Mouse (Mus musculus) embryonic facial prominence, embryonic 12.5 days (tissue): ENCODE data around the gene Gnb2. TPM values are rescaled to one million over a fixed set of nuclear protein-coding genes. Genes with fewer than 3 reads are reported as not detected.

Experiments
- ATAC-seq: fragments of 200-750 bp; cut with Nextera tagmentation; 2 replicates; pipeline ENCODE4 v1.8.0; 2017; ENCODE audit not compliant: insufficient number of reproducible peaks, insufficient read depth, low FRiP score, low TSS enrichment
- H3K27ac ChIP-seq: fragments of 300-500 bp; sonication (generic); 2 replicates; pipeline ENCODE4 v1.5.1; 2016; ENCODE audit warnings: mild to moderate bottlenecking
- H3K27me3 ChIP-seq: fragments of 300-500 bp; sonication (generic); 2 replicates; pipeline ENCODE4 v1.6.1; 2016; ENCODE audit warnings: mild to moderate bottlenecking, moderate library complexity
- H3K36me3 ChIP-seq: fragments of 300-500 bp; sonication (generic); 2 replicates; pipeline ENCODE4 v1.6.1; 2016; ENCODE audit warnings: mild to moderate bottlenecking
- H3K4me1 ChIP-seq: fragments of 300-500 bp; sonication (generic); 2 replicates; pipeline ENCODE4 v1.6.1; 2016
- H3K4me2 ChIP-seq: fragments of 300-500 bp; sonication (generic); replicated peaks from 2 replicates; pipeline ENCODE4 v1.6.1; 2016; ENCODE audit warnings: mild to moderate bottlenecking, moderate library complexity
- H3K4me3 ChIP-seq: fragments of 300-500 bp; sonication (generic); 2 replicates; pipeline ENCODE4 v1.5.1; 2016; ENCODE audit warnings: mild to moderate bottlenecking
- H3K9ac ChIP-seq: fragments of 300-500 bp; sonication (generic); 2 replicates; pipeline ENCODE4 v1.6.1; 2016; ENCODE audit warnings: mild to moderate bottlenecking, moderate library complexity
- H3K9me3 ChIP-seq: fragments of 300-500 bp; sonication (generic); 2 replicates; pipeline ENCODE4 v1.6.1; 2016; ENCODE audit warnings: mild to moderate bottlenecking, moderate library complexity
- WGBS: fragments of 180-500 bp; shearing (Covaris S2); methylation state at CpG from one replicate; pipeline ENCODE4 v1.1.7; 2016; 5-methylcytosine and 5-hydroxymethylcytosine counted together
- polyA plus RNA-seq: library from polyadenylated mRNA; unstranded; fragments of >200 nt; fragmentation: Nextera tagmentation; extraction: Ambion mirVana; gene quantifications from 2 replicates; pipeline ENCODE4 v1.2.1, GENCODE M21; 2016

Gnb2 gene
- polyA plus RNA-seq, 1 experiment from 2014 or later = 382 TPM

- peaks cover 12% of the 10 kb centered on the region for H3K4me1 ChIP-seq
- no peak for ATAC-seq
- peaks cover 76% of the 10 kb centered on the region for H3K36me3 ChIP-seq
- H3K4me3 ChIP-seq = no peak overlapping the region
- WGBS = 65% methylated on average over 1 of the region's 1 CpGs
- no peak overlapping the region for H3K4me2 ChIP-seq
- no peak overlapping the region for H3K9ac ChIP-seq
- no peaks in the 10 kb centered on the region for H3K27me3 ChIP-seq
- H3K9me3 ChIP-seq = no peaks in the 10 kb centered on the region
- H3K27ac ChIP-seq = no peak overlapping the region
Observed at GRCm38 (mm10) chr5:137527413-137527812, 5.9 kb downstream of the Gnb2 start.

- Histone ChIP-seq H3K9me3 (no peaks in the 10 kb centered on the region), H3K27me3 (no peaks in the 10 kb centered on the region), H3K9ac (no peak overlapping the region), H3K4me2 (no peak overlapping the region), H3K27ac (no peak overlapping the region), H3K4me3 (no peak overlapping the region), H3K4me1 (peaks cover 12% of the 10 kb centered on the region), H3K36me3 (peaks cover 87% of the 10 kb centered on the region)
- 63% methylated on average over 16 of the region's 16 CpGs for WGBS
- no peak for ATAC-seq
Observed at GRCm38 (mm10) chr5:137526192-137526936, 6.9 kb downstream of the Gnb2 start.

- H3K9ac ChIP-seq = no peak overlapping the region
- no peak for ATAC-seq
- no peaks in the 10 kb centered on the region for H3K9me3 ChIP-seq
- no peak overlapping the region for H3K4me3 ChIP-seq
- peaks cover 95% of the 10 kb centered on the region for H3K36me3 ChIP-seq
- H3K27me3 ChIP-seq = no peaks in the 10 kb centered on the region
- peaks cover 10% of the 10 kb centered on the region for H3K4me1 ChIP-seq
- peak overlapping the region; percentile 37 for H3K27ac ChIP-seq
- H3K4me2 ChIP-seq = no peak overlapping the region
- WGBS = 78% methylated on average over 16 of the region's 16 CpGs
Observed at GRCm38 (mm10) chr5:137525511-137525910, 7.8 kb downstream of the Gnb2 start.

GRCm38 (mm10) chr5:137524671-137525070 lies 8.6 kb downstream of the Gnb2 start:
- H3K27me3 ChIP-seq = no peaks in the 10 kb centered on the region
- peaks cover 2% of the 10 kb centered on the region for H3K4me1 ChIP-seq
- WGBS = 84% methylated on average over 13 of the region's 13 CpGs
- no peaks in the 10 kb centered on the region for H3K9me3 ChIP-seq
- no peak overlapping the region for H3K9ac ChIP-seq
- H3K27ac ChIP-seq = peak overlapping the region; percentile 37; the same call in 1 of the 2 replicates
- H3K36me3 ChIP-seq = peaks cover 98% of the 10 kb centered on the region
- no peak overlapping the region for H3K4me2 ChIP-seq
- ATAC-seq = no peak
- H3K4me3 ChIP-seq = no peak overlapping the region

- Histone ChIP-seq H3K36me3 (peaks cover 98% of the 10 kb centered on the region), H3K4me2 (no peak overlapping the region), H3K4me1 (no peaks in the 10 kb centered on the region), H3K27me3 (no peaks in the 10 kb centered on the region), H3K4me3 (no peak overlapping the region), H3K9me3 (no peaks in the 10 kb centered on the region), H3K9ac (no peak overlapping the region), H3K27ac (no peak overlapping the region)
- 94% methylated on average over 7 of the region's 8 CpGs for WGBS
- no peak for ATAC-seq
Observed at GRCm38 (mm10) chr5:137524251-137524515, 9.1 kb downstream of the Gnb2 start.

- no peak overlapping the region for H3K4me2 ChIP-seq
- no peak overlapping the region for H3K9ac ChIP-seq
- no peak overlapping the region for H3K4me3 ChIP-seq
- no peaks in the 10 kb centered on the region for H3K27me3 ChIP-seq
- WGBS = 87% methylated on average over 25 of the region's 25 CpGs
- peaks cover 98% of the 10 kb centered on the region for H3K36me3 ChIP-seq
- no peaks in the 10 kb centered on the region for H3K9me3 ChIP-seq
- no peak for ATAC-seq
- H3K4me1 ChIP-seq = no peaks in the 10 kb centered on the region
- no peak overlapping the region for H3K27ac ChIP-seq
Observed at GRCm38 (mm10) chr5:137523396-137524250, 9.7 kb downstream of the Gnb2 start.

GRCm38 (mm10) chr5:137522711-137523110 lies 10.6 kb downstream of the Gnb2 start:
- H3K9ac ChIP-seq = no peak overlapping the region
- H3K4me2 ChIP-seq = no peak overlapping the region
- H3K36me3 ChIP-seq = peaks cover 96% of the 10 kb centered on the region
- no peaks in the 10 kb centered on the region for H3K4me1 ChIP-seq
- no peak overlapping the region for H3K4me3 ChIP-seq
- H3K27me3 ChIP-seq = no peaks in the 10 kb centered on the region
- WGBS = 73% methylated on average over 11 of the region's 11 CpGs
- no peak overlapping the region for H3K27ac ChIP-seq
- no peak for ATAC-seq
- H3K9me3 ChIP-seq = no peaks in the 10 kb centered on the region

- H3K9me3 ChIP-seq = no peaks in the 10 kb centered on the region
- H3K4me2 ChIP-seq = no peak overlapping the region
- H3K36me3 ChIP-seq = peaks cover 95% of the 10 kb centered on the region
- no peak overlapping the region for H3K9ac ChIP-seq
- H3K27me3 ChIP-seq = no peaks in the 10 kb centered on the region
- H3K4me1 ChIP-seq = no peaks in the 10 kb centered on the region
- H3K4me3 ChIP-seq = no peak overlapping the region
- no peak for ATAC-seq
- H3K27ac ChIP-seq = no peak overlapping the region
- WGBS = 78% methylated on average over 9 of the region's 9 CpGs
Observed at GRCm38 (mm10) chr5:137521861-137522260, 11.4 kb downstream of the Gnb2 start.

GRCm38 (mm10) chr5:137519691-137520550 lies 13.4 kb downstream of the Gnb2 start:
- no peak overlapping the region for H3K4me3 ChIP-seq
- 90% methylated on average over 27 of the region's 27 CpGs for WGBS
- peaks cover 6% of the 10 kb centered on the region; the same call in 1 of the 2 replicates for H3K4me1 ChIP-seq
- H3K27ac ChIP-seq = no peak overlapping the region
- no peak for ATAC-seq
- H3K4me2 ChIP-seq = no peak overlapping the region
- no peaks in the 10 kb centered on the region for H3K27me3 ChIP-seq
- H3K9me3 ChIP-seq = no peaks in the 10 kb centered on the region
- H3K9ac ChIP-seq = no peak overlapping the region
- peaks cover 77% of the 10 kb centered on the region for H3K36me3 ChIP-seq

- no peak for ATAC-seq
- H3K36me3 ChIP-seq = peaks cover 70% of the 10 kb centered on the region
- WGBS = 73% methylated on average over 5 of the region's 5 CpGs
Observed at GRCm38 (mm10) chr5:137518436-137518835, 14.9 kb downstream of the Gnb2 start, which contains the start of gene Gigyf1. TSS of gene Gigyf1 (plus strand) at chr5:137518548.

GRCm38 (mm10) chr5:137514811-137515210 lies 18.5 kb downstream of the Gnb2 start:
- H3K4me3 ChIP-seq = no peak overlapping the region
- H3K27ac ChIP-seq = 0 out of 2 replicates have a peak overlapping the region, but pooled peaks have one; percentile 11
- no peak overlapping the region for H3K4me2 ChIP-seq
- peak overlapping the region; percentile 42; the same call in 1 of the 2 replicates for H3K9ac ChIP-seq
- no peak for ATAC-seq
- WGBS = 92% methylated on average over 3 of the region's 3 CpGs
- no peaks in the 10 kb centered on the region for H3K27me3 ChIP-seq
- H3K36me3 ChIP-seq = peaks cover 33% of the 10 kb centered on the region
- peaks cover 43% of the 10 kb centered on the region for H3K4me1 ChIP-seq
- H3K9me3 ChIP-seq = no peaks in the 10 kb centered on the region

More at GRCm38 (mm10) chr5:137518436-137518835, 14.9 kb downstream of the Gnb2 start, which contains the start of gene Gigyf1:
- no peak within 1 kb of the TSS for H3K27ac ChIP-seq
- H3K4me2 ChIP-seq = no peak within 1 kb of the TSS
- H3K9me3 ChIP-seq = no peaks in the 10 kb centered on the region
- H3K9ac ChIP-seq = no peak within 1 kb of the TSS
- H3K4me1 ChIP-seq = peaks cover 19% of the 10 kb centered on the region; the same call in 1 of the 2 replicates
- H3K4me3 ChIP-seq = no peak within 1 kb of the TSS
- H3K27me3 ChIP-seq = no peaks in the 10 kb centered on the region
